Mouse (Mus musculus) myocyte (in vitro differentiated cells): ENCODE measurements around the gene Adam10. TPM values are rescaled to one million over a fixed set of nuclear protein-coding genes. Genes with fewer than 3 reads are reported as not detected.
A peak's percentile ranks its signal among the peaks of the same experiment; 100 is the strongest.

ENCODE experiments used
- H3K27me3 ChIP-seq: one replicate; pipeline ENCODE4 v1.6.1; 2011; ENCODE audit not compliant: control insufficient read depth, insufficient read depth, insufficient read length
- H3K36me3 ChIP-seq: one replicate; pipeline ENCODE4 v1.6.1; 2011; ENCODE audit not compliant: control insufficient read depth, insufficient read depth
- H3K4me2 ChIP-seq: one replicate; pipeline ENCODE4 v1.6.1; 2011; ENCODE audit warnings: low read depth, control low read depth
- H3K4me3 ChIP-seq: one replicate; pipeline ENCODE4 v1.5.1; 2011; ENCODE audit warnings: mild to moderate bottlenecking, control low read depth, moderate library complexity
- H3K79me2 ChIP-seq: one replicate; pipeline ENCODE4 v1.6.1; 2011; ENCODE audit not compliant: control insufficient read depth, insufficient read depth
- H3ac ChIP-seq: one replicate; pipeline ENCODE4 v1.6.1; 2011; ENCODE audit not compliant: control insufficient read depth, insufficient read length
- CEBPB ChIP-seq: IDR thresholded peaks from 2 replicates; pipeline ENCODE4 v1.6.1; 2011; ENCODE audit warnings: mild to moderate bottlenecking, moderate library complexity; ENCODE audit not compliant: poor library complexity, insufficient read depth, severe bottlenecking
- E2F4 ChIP-seq: IDR thresholded peaks from one replicate; pipeline ENCODE4 v1.6.1; 2011; ENCODE audit warnings: mild to moderate bottlenecking, control low read depth, moderate library complexity; ENCODE audit not compliant: insufficient read depth
- MAX ChIP-seq: IDR thresholded peaks from one replicate; pipeline ENCODE4 v1.6.1; 2011; ENCODE audit warnings: low read depth, mild to moderate bottlenecking, control low read depth
- MYOD1 ChIP-seq, 3 experiments: IDR thresholded peaks; one replicate each; pipeline ENCODE4 v1.6.1; 2011; ENCODE audit warnings: control low read depth in 2 of 3, low read depth in 2 of 3, mild to moderate bottlenecking in 2 of 3, moderate library complexity in 1 of 3; ENCODE audit not compliant: insufficient read length in 2 of 3, control insufficient read depth in 1 of 3
- MYOG ChIP-seq, 3 experiments: IDR thresholded peaks; one replicate each; pipeline ENCODE4 v1.6.1; 2011; ENCODE audit warnings: control low read depth in 2 of 3, low read depth in 2 of 3, mild to moderate bottlenecking in 2 of 3; ENCODE audit not compliant: insufficient read length in 2 of 3, control insufficient read depth in 1 of 3, insufficient read depth in 1 of 3
- POLR2A ChIP-seq: IDR thresholded peaks from one replicate; pipeline ENCODE4 v1.6.1; 2011; ENCODE audit warnings: low read depth, mild to moderate bottlenecking, control low read depth, moderate library complexity; ENCODE audit not compliant: insufficient read length
- POLR2AphosphoS2 ChIP-seq: IDR thresholded peaks from one replicate; pipeline ENCODE4 v1.6.1; 2011; ENCODE audit warnings: low read depth, control low read depth; ENCODE audit not compliant: insufficient read length
- REST ChIP-seq: IDR thresholded peaks from one replicate; pipeline ENCODE4 v1.6.1; 2011; ENCODE audit warnings: mild to moderate bottlenecking, control low read depth, moderate library complexity; ENCODE audit not compliant: insufficient read depth, insufficient read length
- SRF ChIP-seq: IDR thresholded peaks from one replicate; pipeline ENCODE4 v1.6.1; 2011; ENCODE audit warnings: low read depth; ENCODE audit not compliant: control insufficient read depth, insufficient read length
- TCF12 ChIP-seq: IDR thresholded peaks from one replicate; pipeline ENCODE4 v1.6.1; 2011; ENCODE audit warnings: mild to moderate bottlenecking, control low read depth; ENCODE audit not compliant: poor library complexity, insufficient read depth, severe bottlenecking
- TCF3 ChIP-seq: IDR thresholded peaks from one replicate; pipeline ENCODE4 v1.6.1; 2011; ENCODE audit warnings: low read depth, control low read depth; ENCODE audit not compliant: insufficient read length
- USF1 ChIP-seq: IDR thresholded peaks from one replicate; pipeline ENCODE4 v1.6.1; 2011; ENCODE audit warnings: low read depth, mild to moderate bottlenecking, control low read depth, moderate library complexity
- polyA plus RNA-seq: library from polyadenylated mRNA; unstranded; fragments of >200 nt; fragmentation: generic; extraction: Trizol; gene quantifications from one replicate; pipeline ENCODE4 v1.2.1, GENCODE M21; 2012; ENCODE audit warnings: missing spikeins

Adam10 gene
- polyA plus RNA-seq, 1 experiment = 18.3 TPM

- no peak overlapping the region for H3K4me2 ChIP-seq
- TF ChIP-seq REST (no peak), TCF12 (no peak), TCF3 (no peak), E2F4 (no peak), USF1 (no peak), POLR2AphosphoS2 (no peak), CEBPB (no peak), SRF (no peak), POLR2A (no peak), MAX (no peak), MYOG (IDR thresholded peaks at IDR 0.05; ENCODE audit: control insufficient read depth in 1 of 3, insufficient read depth in 1 of 3, insufficient read length in 2 of 3, low read depth in 2 of 3) (no peak), MYOD1 (IDR thresholded peaks at IDR 0.05; ENCODE audit: control insufficient read depth in 1 of 3, insufficient read length in 2 of 3, low read depth in 2 of 3) (no peak)
- H3K4me3 ChIP-seq = no peak overlapping the region
- H3K36me3 ChIP-seq = peaks cover 18% of the 10 kb centered on the region
- peaks cover 22% of the 10 kb centered on the region for H3K79me2 ChIP-seq
- no peak overlapping the region for H3ac ChIP-seq
- no peaks in the 10 kb centered on the region for H3K27me3 ChIP-seq
Observed at GRCm38 (mm10) chr9:70706444-70706843, 27.6 kb downstream of the Adam10 start.

GRCm38 (mm10) chr9:70729544-70729943, 50.7 kb downstream of the Adam10 start:
- H3ac ChIP-seq = no peak overlapping the region
- H3K4me2 ChIP-seq = no peak overlapping the region
- H3K27me3 ChIP-seq = no peaks in the 10 kb centered on the region
- peaks cover 4% of the 10 kb centered on the region for H3K79me2 ChIP-seq
- H3K36me3 ChIP-seq = peaks cover 5% of the 10 kb centered on the region
- TF ChIP-seq MAX = no peak
- no peak for TF ChIP-seq CEBPB
- TF ChIP-seq E2F4 = no peak
- no peak for TF ChIP-seq SRF
- no peak for TF ChIP-seq TCF12
- no peak for TF ChIP-seq TCF3
- TF ChIP-seq MYOD1 (IDR thresholded peaks at IDR 0.05; ENCODE audit: control insufficient read depth in 1 of 3, insufficient read length in 2 of 3, low read depth in 2 of 3) = no peak
- no peak for TF ChIP-seq MYOG (IDR thresholded peaks at IDR 0.05; ENCODE audit: control insufficient read depth in 1 of 3, insufficient read depth in 1 of 3, insufficient read length in 2 of 3, low read depth in 2 of 3)
- no peak for TF ChIP-seq USF1
- no peak overlapping the region for H3K4me3 ChIP-seq

GRCm38 (mm10) chr9:70731079-70731478, 52.3 kb downstream of the Adam10 start:
- no peaks in the 10 kb centered on the region for H3K27me3 ChIP-seq
- TF ChIP-seq POLR2A = no peak
- TF ChIP-seq MYOD1 (IDR thresholded peaks at IDR 0.05; ENCODE audit: control insufficient read depth in 1 of 3, insufficient read length in 2 of 3, low read depth in 2 of 3) = no peak
- TF ChIP-seq TCF12 = no peak
- no peak for TF ChIP-seq CEBPB
- TF ChIP-seq MAX = no peak
- no peak for TF ChIP-seq REST

GRCm38 (mm10) chr9:70733208-70733607, 54.4 kb downstream of the Adam10 start:
- H3ac ChIP-seq = no peak overlapping the region
- no peak overlapping the region for H3K4me2 ChIP-seq
- no peak overlapping the region for H3K4me3 ChIP-seq
- H3K79me2 ChIP-seq = peaks cover 6% of the 10 kb centered on the region
- peak in 1 of 3 experiments; percentile 54 for TF ChIP-seq MYOD1 (IDR thresholded peaks at IDR 0.05; ENCODE audit: control insufficient read depth in 1 of 3, insufficient read length in 2 of 3, low read depth in 2 of 3)
- no peak for TF ChIP-seq CEBPB
- TF ChIP-seq POLR2AphosphoS2 = no peak
- H3K27me3 ChIP-seq = no peaks in the 10 kb centered on the region
- no peaks in the 10 kb centered on the region for H3K36me3 ChIP-seq

More at GRCm38 (mm10) chr9:70731079-70731478, 52.3 kb downstream of the Adam10 start:
- peaks cover 6% of the 10 kb centered on the region for H3K79me2 ChIP-seq
- H3K4me3 ChIP-seq = no peak overlapping the region
- H3K36me3 ChIP-seq = no peaks in the 10 kb centered on the region
- H3ac ChIP-seq = no peak overlapping the region
- peak overlapping the region; percentile 46 for H3K4me2 ChIP-seq

GRCm38 (mm10) chr9:70739998-70740397, 61.2 kb downstream of the Adam10 start:
- H3K27me3 ChIP-seq = no peaks in the 10 kb centered on the region
- H3K79me2 ChIP-seq = peaks cover 4% of the 10 kb centered on the region
- no peak overlapping the region for H3K4me3 ChIP-seq
- peaks cover 12% of the 10 kb centered on the region for H3K36me3 ChIP-seq
- no peak overlapping the region for H3ac ChIP-seq
- no peak overlapping the region for H3K4me2 ChIP-seq
- TF ChIP-seq MYOD1 (IDR thresholded peaks at IDR 0.05; ENCODE audit: control insufficient read depth in 1 of 3, insufficient read length in 2 of 3, low read depth in 2 of 3) (no peak), MAX (no peak), E2F4 (no peak), USF1 (no peak), CEBPB (no peak), POLR2AphosphoS2 (no peak), MYOG (IDR thresholded peaks at IDR 0.05; ENCODE audit: control insufficient read depth in 1 of 3, insufficient read depth in 1 of 3, insufficient read length in 2 of 3, low read depth in 2 of 3) (no peak), POLR2A (no peak), TCF12 (no peak), SRF (no peak), TCF3 (no peak), REST (no peak)
